Mouse (Mus musculus): ENCODE results near the gene Ankrd31. TPM values are rescaled to one million over a fixed set of nuclear protein-coding genes. Genes with fewer than 3 reads are reported as not detected.

Gene Ankrd31
- polyA plus RNA-seq, 1 experiment from 2014 or later: 0.04 TPM

- no peak for ATAC-seq
- 78% methylated on average over 7 of the region's 7 CpGs for WGBS
- H3K36me3 ChIP-seq (ENCODE audit: control insufficient read depth, insufficient read depth): no peaks in the 10 kb centered on the region
- H3K9ac ChIP-seq (ENCODE audit: low read depth, low read length): no peak overlapping the region
- no peak for TF ChIP-seq CTCF (IDR thresholded peaks at IDR 0.05; ENCODE audit: low read depth)
- no peaks in the 10 kb centered on the region for H3K9me3 ChIP-seq (ENCODE audit: control insufficient read depth)
- no peaks in the 10 kb centered on the region for H3K27me3 ChIP-seq (replicated peaks; ENCODE audit: control insufficient read depth, insufficient read depth, low read length)
- no peak overlapping the region for H3K4me2 ChIP-seq (replicated peaks; ENCODE audit: low read depth)
- H3K4me1 ChIP-seq (replicated peaks; ENCODE audit: control insufficient read depth, insufficient read depth, low read length): no peaks in the 10 kb centered on the region
- no peak overlapping the region for H3K27ac ChIP-seq (ENCODE audit: low read depth, low read length)
- no peak overlapping the region for H3K4me3 ChIP-seq (ENCODE audit: low read depth, low read length)
Measured at GRCm38 (mm10) chr13:96728289-96728688, 19.8 kb upstream of the Ankrd31 start.

- no peak overlapping the region for H3K27ac ChIP-seq (ENCODE audit: low read depth, low read length)
- no peak overlapping the region for H3K4me2 ChIP-seq (replicated peaks; ENCODE audit: low read depth)
- H3K4me3 ChIP-seq (ENCODE audit: low read depth, low read length): no peak overlapping the region
- no peak for TF ChIP-seq CTCF (IDR thresholded peaks at IDR 0.05; ENCODE audit: low read depth)
- H3K27me3 ChIP-seq (replicated peaks; ENCODE audit: control insufficient read depth, insufficient read depth, low read length): no peaks in the 10 kb centered on the region
- H3K9me3 ChIP-seq (ENCODE audit: control insufficient read depth): no peaks in the 10 kb centered on the region
- H3K36me3 ChIP-seq (ENCODE audit: control insufficient read depth, insufficient read depth): no peaks in the 10 kb centered on the region
- no peak overlapping the region for H3K9ac ChIP-seq (ENCODE audit: low read depth, low read length)
- WGBS: 95% methylated on average over 5 of the region's 5 CpGs
- no peaks in the 10 kb centered on the region for H3K4me1 ChIP-seq (replicated peaks; ENCODE audit: control insufficient read depth, insufficient read depth, low read length)
- ATAC-seq: no peak
Measured at GRCm38 (mm10) chr13:96729146-96729545, 18.9 kb upstream of the Ankrd31 start.

- no peak for TF ChIP-seq CTCF (IDR thresholded peaks at IDR 0.05; ENCODE audit: low read depth)
- no peaks in the 10 kb centered on the region for H3K9me3 ChIP-seq (ENCODE audit: control insufficient read depth)
- H3K27me3 ChIP-seq (replicated peaks; ENCODE audit: control insufficient read depth, insufficient read depth, low read length): no peaks in the 10 kb centered on the region
- H3K4me3 ChIP-seq (ENCODE audit: low read depth, low read length): no peak overlapping the region
- WGBS: 90% methylated on average over 1 of the region's 1 CpGs
- ATAC-seq: no peak
- H3K9ac ChIP-seq (ENCODE audit: low read depth, low read length): no peak overlapping the region
- no peak overlapping the region for H3K4me2 ChIP-seq (replicated peaks; ENCODE audit: low read depth)
- no peak overlapping the region for H3K27ac ChIP-seq (ENCODE audit: low read depth, low read length)
- no peaks in the 10 kb centered on the region for H3K36me3 ChIP-seq (ENCODE audit: control insufficient read depth, insufficient read depth)
- H3K4me1 ChIP-seq (replicated peaks; ENCODE audit: control insufficient read depth, insufficient read depth, low read length): no peaks in the 10 kb centered on the region
Measured at GRCm38 (mm10) chr13:96730116-96730515, 18.0 kb upstream of the Ankrd31 start.

- Histone ChIP-seq H3K4me3 (ENCODE audit: low read depth, low read length) (no peak overlapping the region), H3K4me1 (replicated peaks; ENCODE audit: control insufficient read depth, insufficient read depth, low read length) (no peaks in the 10 kb centered on the region), H3K9me3 (ENCODE audit: control insufficient read depth) (no peaks in the 10 kb centered on the region), H3K36me3 (ENCODE audit: control insufficient read depth, insufficient read depth) (no peaks in the 10 kb centered on the region), H3K27me3 (replicated peaks; ENCODE audit: control insufficient read depth, insufficient read depth, low read length) (no peaks in the 10 kb centered on the region), H3K27ac (ENCODE audit: low read depth, low read length) (no peak overlapping the region), H3K9ac (ENCODE audit: low read depth, low read length) (no peak overlapping the region), H3K4me2 (replicated peaks; ENCODE audit: low read depth) (no peak overlapping the region)
- ATAC-seq: no peak
- 37% methylated on average over 1 of the region's 1 CpGs for WGBS
- TF ChIP-seq CTCF (IDR thresholded peaks at IDR 0.05; ENCODE audit: low read depth): peak; percentile 66
Measured at GRCm38 (mm10) chr13:96735175-96735574, 12.9 kb upstream of the Ankrd31 start.

GRCm38 (mm10) chr13:96740159-96740558 lies 7.9 kb upstream of the Ankrd31 start:
- TF ChIP-seq CTCF (IDR thresholded peaks at IDR 0.05; ENCODE audit: low read depth): no peak
- ATAC-seq: no peak
- 64% methylated on average over 2 of the region's 2 CpGs for WGBS

GRCm38 (mm10) chr13:96742871-96743270 lies 5.2 kb upstream of the Ankrd31 start:
- WGBS: 85% methylated on average over 2 of the region's 2 CpGs
- no peak for ATAC-seq
- no peak overlapping the region for H3K27ac ChIP-seq (ENCODE audit: low read depth, low read length)
- H3K27me3 ChIP-seq (replicated peaks; ENCODE audit: control insufficient read depth, insufficient read depth, low read length): no peaks in the 10 kb centered on the region
- H3K36me3 ChIP-seq (ENCODE audit: control insufficient read depth, insufficient read depth): no peaks in the 10 kb centered on the region
- no peak overlapping the region for H3K4me3 ChIP-seq (ENCODE audit: low read depth, low read length)
- no peak for TF ChIP-seq CTCF (IDR thresholded peaks at IDR 0.05; ENCODE audit: low read depth)
- no peaks in the 10 kb centered on the region for H3K9me3 ChIP-seq (ENCODE audit: control insufficient read depth)
- H3K4me2 ChIP-seq (replicated peaks; ENCODE audit: low read depth): no peak overlapping the region
- H3K9ac ChIP-seq (ENCODE audit: low read depth, low read length): no peak overlapping the region
- no peaks in the 10 kb centered on the region for H3K4me1 ChIP-seq (replicated peaks; ENCODE audit: control insufficient read depth, insufficient read depth, low read length)

More at GRCm38 (mm10) chr13:96740159-96740558, 7.9 kb upstream of the Ankrd31 start:
- H3K9ac ChIP-seq (ENCODE audit: low read depth, low read length): no peak overlapping the region
- H3K36me3 ChIP-seq (ENCODE audit: control insufficient read depth, insufficient read depth): no peaks in the 10 kb centered on the region
- no peak overlapping the region for H3K27ac ChIP-seq (ENCODE audit: low read depth, low read length)
- no peaks in the 10 kb centered on the region for H3K9me3 ChIP-seq (ENCODE audit: control insufficient read depth)
- H3K27me3 ChIP-seq (replicated peaks; ENCODE audit: control insufficient read depth, insufficient read depth, low read length): no peaks in the 10 kb centered on the region
- H3K4me2 ChIP-seq (replicated peaks; ENCODE audit: low read depth): no peak overlapping the region
- no peaks in the 10 kb centered on the region for H3K4me1 ChIP-seq (replicated peaks; ENCODE audit: control insufficient read depth, insufficient read depth, low read length)
- no peak overlapping the region for H3K4me3 ChIP-seq (ENCODE audit: low read depth, low read length)

- Histone ChIP-seq H3K4me3 (ENCODE audit: low read depth, low read length) (no peak overlapping the region), H3K9me3 (ENCODE audit: control insufficient read depth) (no peaks in the 10 kb centered on the region), H3K27ac (ENCODE audit: low read depth, low read length) (no peak overlapping the region), H3K4me1 (replicated peaks; ENCODE audit: control insufficient read depth, insufficient read depth, low read length) (no peaks in the 10 kb centered on the region), H3K9ac (ENCODE audit: low read depth, low read length) (no peak overlapping the region), H3K27me3 (replicated peaks; ENCODE audit: control insufficient read depth, insufficient read depth, low read length) (no peaks in the 10 kb centered on the region), H3K4me2 (replicated peaks; ENCODE audit: low read depth) (no peak overlapping the region), H3K36me3 (ENCODE audit: control insufficient read depth, insufficient read depth) (no peaks in the 10 kb centered on the region)
- ATAC-seq: no peak
- TF ChIP-seq CTCF (IDR thresholded peaks at IDR 0.05; ENCODE audit: low read depth): no peak
- WGBS: 44% methylated on average over 6 of the region's 6 CpGs
Measured at GRCm38 (mm10) chr13:96746055-96746454, 2.0 kb upstream of the Ankrd31 start.
